Mouse (Mus musculus): ENCODE measurements around the gene Gm42420. TPM values are rescaled to one million over a fixed set of nuclear protein-coding genes. Genes with fewer than 3 reads are reported as not detected.

The Gm42420 gene
- polyA plus RNA-seq, 1 experiment from 2014 or later, result 0.90 TPM

DNA sequence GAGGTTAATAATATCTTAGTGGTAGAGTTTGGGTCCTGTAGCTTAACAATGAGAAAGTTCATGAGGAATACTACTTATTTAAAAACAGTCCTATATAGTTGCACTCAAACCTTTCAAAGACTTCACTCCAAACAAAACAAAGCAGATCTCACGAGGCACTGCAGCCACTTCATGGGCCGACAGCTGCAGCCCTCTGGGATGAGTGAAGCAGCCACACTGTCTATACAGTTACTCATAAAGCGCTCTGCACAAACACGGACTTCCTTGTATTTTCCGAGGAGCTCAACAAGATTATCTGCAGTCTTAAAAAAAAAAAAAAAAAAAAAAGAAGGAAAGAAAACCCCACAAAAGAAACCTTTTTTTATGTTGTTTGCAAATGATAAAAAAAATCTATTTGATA lies 21.8 kb downstream of the Gm42420 start:
- Histone ChIP-seq H3K4me2 (replicated peaks; ENCODE audit: low read depth, low read length) (no peak overlapping the region), H3K27me3 (ENCODE audit: control insufficient read depth, insufficient read depth, low read length) (no peaks in the 10 kb centered on the region), H3K9ac (ENCODE audit: low read depth, low read length) (no peak overlapping the region), H3K36me3 (ENCODE audit: control insufficient read depth, insufficient read depth, low read length) (no peaks in the 10 kb centered on the region), H3K4me1 (replicated peaks; ENCODE audit: control insufficient read depth, insufficient read depth, low read length) (no peaks in the 10 kb centered on the region), H3K9me3 (ENCODE audit: control insufficient read depth, low read length) (no peaks in the 10 kb centered on the region), H3K27ac (ENCODE audit: low read depth, low read length) (no peak overlapping the region), H3K4me3 (ENCODE audit: low read depth, low read length) (no peak overlapping the region)
- DNase-seq (ENCODE audit: low spot score) (no peak), ATAC-seq (ENCODE audit: low FRiP score) (no peak)
- 83% methylated on average over 5 of the region's 5 CpGs for WGBS

- no peaks in the 10 kb centered on the region for H3K36me3 ChIP-seq (ENCODE audit: control insufficient read depth, insufficient read depth, low read length)
- H3K9ac ChIP-seq (ENCODE audit: low read depth, low read length), result no peak overlapping the region
- 76% methylated on average over 2 of the region's 2 CpGs for WGBS
- H3K9me3 ChIP-seq (ENCODE audit: control insufficient read depth, low read length), result no peaks in the 10 kb centered on the region
- no peak overlapping the region for H3K4me2 ChIP-seq (replicated peaks; ENCODE audit: low read depth, low read length)
- H3K27me3 ChIP-seq (ENCODE audit: control insufficient read depth, insufficient read depth, low read length), result no peaks in the 10 kb centered on the region
- ATAC-seq (ENCODE audit: low FRiP score) (no peak), DNase-seq (ENCODE audit: low spot score) (no peak)
- H3K27ac ChIP-seq (ENCODE audit: low read depth, low read length), result no peak overlapping the region
- no peak overlapping the region for H3K4me3 ChIP-seq (ENCODE audit: low read depth, low read length)
- no peaks in the 10 kb centered on the region for H3K4me1 ChIP-seq (replicated peaks; ENCODE audit: control insufficient read depth, insufficient read depth, low read length)
Measured at GRCm38 (mm10) chr6:39610207-39610606, 24.7 kb downstream of the Gm42420 start.

DNA sequence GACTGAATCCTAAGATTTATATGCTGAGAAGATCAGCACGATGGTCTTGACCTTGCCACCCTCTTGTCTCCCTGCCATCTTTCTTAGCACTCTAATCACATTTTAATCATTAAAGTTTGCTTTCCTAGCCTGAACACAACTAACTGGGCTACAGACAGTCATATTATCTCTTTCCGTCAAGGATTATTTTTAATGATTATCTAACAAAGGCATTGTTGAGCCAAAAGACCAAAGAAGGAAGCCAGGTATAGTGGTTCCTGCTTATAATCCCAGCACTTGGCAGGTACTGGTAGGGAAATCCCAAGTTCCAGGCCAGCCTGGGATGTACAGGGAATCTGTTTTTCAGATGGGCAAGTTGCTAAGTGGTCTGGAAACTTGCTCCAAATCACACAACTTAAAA lies 25.7 kb downstream of the Gm42420 start:
- ATAC-seq (ENCODE audit: low FRiP score) (no peak), DNase-seq (ENCODE audit: low spot score) (no peak)
- 95% methylated on average over 2 of the region's 2 CpGs for WGBS
- H3K9ac ChIP-seq (ENCODE audit: low read depth, low read length), result no peak overlapping the region
- no peak overlapping the region for H3K4me2 ChIP-seq (replicated peaks; ENCODE audit: low read depth, low read length)
- H3K36me3 ChIP-seq (ENCODE audit: control insufficient read depth, insufficient read depth, low read length), result no peaks in the 10 kb centered on the region
- no peak overlapping the region for H3K27ac ChIP-seq (ENCODE audit: low read depth, low read length)
- H3K27me3 ChIP-seq (ENCODE audit: control insufficient read depth, insufficient read depth, low read length), result no peaks in the 10 kb centered on the region
- no peaks in the 10 kb centered on the region for H3K9me3 ChIP-seq (ENCODE audit: control insufficient read depth, low read length)
- H3K4me1 ChIP-seq (replicated peaks; ENCODE audit: control insufficient read depth, insufficient read depth, low read length), result no peaks in the 10 kb centered on the region
- H3K4me3 ChIP-seq (ENCODE audit: low read depth, low read length), result no peak overlapping the region

Other genes starting within 250 kb of the Gm42420 start
- 47.0 and 50.3 TPM in 2 replicates for gene Slc37a3, start 208.1 kb upstream of the Gm42420 start, polyA plus RNA-seq (2014; fragmentation: Nextera tagmentation; extraction: Ambion mirVana)
- gene Rab19, start 204.6 kb upstream of the Gm42420 start, polyA plus RNA-seq (2014; fragmentation: Nextera tagmentation; extraction: Ambion mirVana), result 0.39 and 0.74 TPM in 2 replicates
- 127 and 147 TPM in 2 replicates for gene Mkrn1, start 165.3 kb upstream of the Gm42420 start, polyA plus RNA-seq (2014; fragmentation: Nextera tagmentation; extraction: Ambion mirVana)
- gene Dennd2a, start 27.9 kb upstream of the Gm42420 start, polyA plus RNA-seq (2014; fragmentation: Nextera tagmentation; extraction: Ambion mirVana), result 38.1 and 38.8 TPM in 2 replicates
- gene Adck2, start 11.9 kb upstream of the Gm42420 start, polyA plus RNA-seq (2014; fragmentation: Nextera tagmentation; extraction: Ambion mirVana), result 23.9 and 29.3 TPM in 2 replicates
- gene Ndufb2, start 6.8 kb downstream of the Gm42420 start, polyA plus RNA-seq (2014; fragmentation: Nextera tagmentation; extraction: Ambion mirVana), result 268 and 291 TPM in 2 replicates
- 22.6 and 23.7 TPM in 2 replicates for gene Braf, start 139.7 kb downstream of the Gm42420 start, polyA plus RNA-seq (2014; fragmentation: Nextera tagmentation; extraction: Ambion mirVana)
- gene Mrps33, start 225.2 kb downstream of the Gm42420 start, polyA plus RNA-seq (2014; fragmentation: Nextera tagmentation; extraction: Ambion mirVana), result 232 and 245 TPM in 2 replicates

All from hindbrain, embryonic 11.5 days (tissue).